Mouse (Mus musculus) bone marrow, adult 2 months (tissue): ENCODE measurements at regions not wholly inside any gene's neighbourhood (a gene's known extent, or its start where the extent isn't known, plus 50 kb on each side); places are given as distances from the start of the nearest gene placed in this dataset.

Experiments
- CTCF ChIP-seq: fragments of 200-500 bp; IDR thresholded peaks from 2 replicates; pipeline ENCODE4 v1.5.1; 2011; ENCODE audit warnings: low read length, control low read depth; ENCODE audit not compliant: control insufficient read depth, insufficient read depth
- POLR2A ChIP-seq: fragments of 200-500 bp; IDR thresholded peaks from 2 replicates; pipeline ENCODE4 v1.6.1; 2011; ENCODE audit warnings: low read depth, mild to moderate bottlenecking, control low read depth, low read length, borderline replicate concordance; ENCODE audit not compliant: control insufficient read depth

GRCm38 (mm10) chr10:126663461-126664013 is 237.6 kb downstream of the Atp23 start:
- TF ChIP-seq POLR2A (no peak), CTCF (peak; percentile 33; the same call in 1 of the 2 replicates)
